Mouse (Mus musculus) hindbrain, postnatal 0 days (tissue): ENCODE results near the gene Serpinf1. TPM values are rescaled to one million over a fixed set of nuclear protein-coding genes. Genes with fewer than 3 reads are reported as not detected.

ENCODE experiments used
- ATAC-seq: fragments of 200-750 bp; cut with Nextera tagmentation; 2 replicates; pipeline ENCODE4 v1.8.0; 2017; ENCODE audit warnings: mild to moderate bottlenecking, moderate TSS enrichment, moderate library complexity
- DNase-seq: peaks from one replicate; pipeline ENCODE4 v3.0.0-alpha.2; 2015; ENCODE audit warnings: low spot score
- H3K27ac ChIP-seq: fragments of 300-500 bp; sonication (generic); 2 replicates; pipeline ENCODE4 v1.5.1; 2014; ENCODE audit warnings: mild to moderate bottlenecking
- H3K27me3 ChIP-seq: fragments of 300-500 bp; sonication (generic); 2 replicates; pipeline ENCODE4 v1.6.1; 2014; ENCODE audit warnings: low read length, mixed read lengths; ENCODE audit not compliant: insufficient read depth
- H3K36me3 ChIP-seq: fragments of 300-500 bp; sonication (generic); 2 replicates; pipeline ENCODE4 v1.6.1; 2014; ENCODE audit warnings: low read length, mixed read lengths; ENCODE audit not compliant: insufficient read depth
- H3K4me1 ChIP-seq: fragments of 300-500 bp; sonication (generic); 2 replicates; pipeline ENCODE4 v1.6.1; 2014; ENCODE audit warnings: antibody characterized with exemption, low read length, mixed read lengths; ENCODE audit not compliant: insufficient read depth
- H3K4me2 ChIP-seq: fragments of 300-500 bp; sonication (generic); 2 replicates; pipeline ENCODE4 v1.6.1; 2014; ENCODE audit warnings: low read depth, mild to moderate bottlenecking, low read length, moderate library complexity, mixed read lengths
- H3K4me3 ChIP-seq: fragments of 300-500 bp; sonication (generic); 2 replicates; pipeline ENCODE4 v1.5.1; 2014; ENCODE audit warnings: low read length
- H3K9ac ChIP-seq: fragments of 300-500 bp; sonication (generic); replicated peaks from 2 replicates; pipeline ENCODE4 v1.6.1; 2014; ENCODE audit warnings: mild to moderate bottlenecking, low read length, moderate library complexity, mixed read lengths
- H3K9me3 ChIP-seq: fragments of 300-500 bp; sonication (generic); 2 replicates; pipeline ENCODE4 v1.6.1; 2016; ENCODE audit warnings: low read length, mixed read lengths
- CTCF ChIP-seq: IDR thresholded peaks from 2 replicates; pipeline ENCODE4 v1.5.1; 2016; ENCODE audit warnings: antibody characterized with exemption, control low read depth, low read depth
- WGBS: fragments of 180-500 bp; shearing (Covaris S2); extraction: QIAGEN DNeasy Blood & Tissue Kit; methylation state at CpG from one replicate; pipeline ENCODE4 v1.1.7; 2014; 5-methylcytosine and 5-hydroxymethylcytosine counted together
- polyA plus RNA-seq: library from polyadenylated mRNA; unstranded; fragments of >200 nt; fragmentation: Nextera tagmentation; extraction: Ambion mirVana; gene quantifications from 2 replicates; pipeline ENCODE4 v1.2.1, GENCODE M21; 2015
- total RNA-seq: library from RNA; depleted of rRNA; stranded (reverse); fragments of >200 nt; gene quantifications from 2 replicates; pipeline ENCODE4 v1.2.3, GENCODE M21; 2014

The Serpinf1 gene
- total and polyA plus RNA-seq, 2 experiments from 2014 or later, result 47.1 to 57.6 TPM

DNA sequence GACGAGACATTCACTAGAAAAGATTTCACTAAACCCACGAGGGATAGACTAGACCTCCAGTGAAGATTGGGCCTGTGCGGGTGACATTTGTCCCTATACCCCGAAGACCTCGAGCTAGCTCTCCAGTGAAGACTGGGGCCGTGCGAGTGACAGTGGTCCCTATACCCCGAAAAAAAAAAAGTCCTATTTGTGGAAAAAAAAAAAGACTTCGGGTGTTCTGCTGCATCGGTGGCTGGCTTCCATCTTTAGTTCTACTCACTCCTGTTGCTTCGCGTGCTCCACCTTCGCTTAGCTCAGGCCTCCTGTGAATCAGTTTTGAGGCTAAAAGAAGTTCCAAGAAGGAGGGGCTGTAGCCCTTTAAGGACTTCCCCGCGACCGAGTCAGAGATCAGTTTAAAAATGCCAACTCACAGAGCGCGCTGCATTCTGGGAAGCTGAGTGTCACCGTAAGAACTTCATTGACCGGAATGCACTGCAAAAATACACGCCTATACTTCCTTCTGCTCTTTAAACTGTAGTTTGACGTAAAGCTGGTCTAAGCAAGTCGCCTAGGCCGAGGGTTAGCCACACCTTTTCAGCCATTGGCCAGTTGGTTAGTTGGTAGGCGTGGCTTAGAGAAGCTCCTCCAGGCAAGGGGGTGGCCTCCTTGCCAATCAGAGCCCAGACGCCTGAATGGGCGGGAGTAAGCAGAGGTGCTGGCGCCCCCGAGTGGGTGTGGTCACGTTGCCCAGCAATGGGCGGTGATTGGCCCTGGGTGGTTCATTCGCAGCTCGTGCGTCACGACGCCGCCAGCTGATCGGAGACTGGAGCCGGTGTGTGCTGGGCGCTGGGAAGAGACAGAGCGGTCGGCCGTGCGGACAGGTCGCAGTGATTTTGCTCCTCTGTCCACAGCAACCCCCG lies 38.6 kb upstream of the Serpinf1 start, which contains the start of gene Tlcd2:
Tlcd2 (plus strand) TSS at position 872 of the 899 bp plus-strand sequence.
- Histone ChIP-seq H3K9ac (peak within 1 kb of the TSS; percentile 71), H3K9me3 (no peaks in the 10 kb centered on the region), H3K27me3 (no peaks in the 10 kb centered on the region), H3K27ac (peak within 1 kb of the TSS; percentile 88), H3K4me2 (peak within 1 kb of the TSS; percentile 98), H3K4me1 (peaks cover 21% of the 10 kb centered on the region), H3K4me3 (peak within 1 kb of the TSS; percentile 91), H3K36me3 (peaks cover 11% of the 10 kb centered on the region)
- peak; percentile 100 for DNase-seq
- WGBS, result under 1% methylated on average over 46 of the region's 46 CpGs
- ATAC-seq, result peak; percentile 97
- TF ChIP-seq CTCF, result peak; percentile 22; the same call in 1 of the 2 replicates

DNA sequence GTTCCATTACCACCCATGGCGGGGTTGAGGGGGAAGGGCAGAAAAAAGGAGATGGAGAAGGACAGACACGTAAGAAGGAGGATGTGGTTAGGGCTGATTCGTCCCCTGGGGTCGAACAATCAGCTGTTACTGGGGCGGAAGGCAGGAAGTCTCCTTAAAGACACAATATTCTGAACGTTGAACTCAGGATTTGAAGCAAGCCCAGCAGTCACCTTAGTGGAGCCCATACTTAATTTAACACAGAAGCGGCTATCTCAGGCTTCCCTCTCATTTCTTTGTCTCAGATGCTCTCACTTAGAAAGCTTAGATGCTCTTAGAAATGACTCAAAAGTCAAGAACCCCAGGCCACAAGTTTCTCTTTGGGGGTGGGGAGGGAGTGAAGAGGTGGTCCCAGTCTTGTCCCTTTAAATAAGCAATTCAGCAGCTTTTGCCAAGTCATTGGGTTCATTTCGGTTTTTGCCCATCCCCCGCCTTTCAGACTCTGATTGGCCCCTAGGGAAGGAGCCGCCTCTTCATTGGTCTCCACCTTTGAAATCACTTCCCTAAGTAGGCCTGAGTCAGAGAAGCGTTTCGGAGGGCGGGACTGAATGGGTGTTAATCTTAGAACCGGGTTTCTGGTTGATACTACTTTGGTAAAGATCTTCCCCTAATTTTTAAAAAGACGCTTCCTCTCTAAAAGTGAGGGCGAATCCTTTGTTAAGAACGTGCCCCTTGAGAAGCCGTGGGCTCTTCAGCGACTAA lies 37.8 kb upstream of the Serpinf1 start:
- Histone ChIP-seq H3K9ac (peak overlapping the region; percentile 38), H3K36me3 (peaks cover 3% of the 10 kb centered on the region), H3K9me3 (no peaks in the 10 kb centered on the region), H3K27me3 (no peaks in the 10 kb centered on the region), H3K27ac (peak overlapping the region; percentile 88), H3K4me2 (peak overlapping the region; percentile 81), H3K4me3 (peak overlapping the region; percentile 91), H3K4me1 (peaks cover 21% of the 10 kb centered on the region)
- peak; percentile 95 for DNase-seq
- 3% methylated on average over 19 of the region's 19 CpGs for WGBS
- no peak for TF ChIP-seq CTCF
- no peak for ATAC-seq

DNA sequence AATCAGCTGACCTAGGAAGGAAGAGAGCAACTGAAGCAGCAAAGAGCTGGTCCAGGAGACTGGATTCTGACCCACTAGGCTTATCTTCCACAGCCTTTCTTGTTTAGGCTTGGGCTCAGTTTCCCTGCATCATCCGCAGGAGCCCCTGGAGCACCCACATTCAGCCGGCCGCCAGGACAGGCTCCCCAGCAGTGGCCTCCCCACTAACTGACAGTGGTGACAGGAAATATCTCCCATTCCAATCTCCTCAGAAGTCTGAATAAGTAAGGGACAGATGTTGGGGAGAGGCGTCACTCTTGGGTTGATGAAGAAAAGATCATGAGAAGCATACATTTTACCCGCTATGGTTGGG lies 37.2 kb upstream of the Serpinf1 start:
- no peak overlapping the region for H3K4me3 ChIP-seq
- H3K27ac ChIP-seq, result peak overlapping the region; percentile 88
- no peaks in the 10 kb centered on the region for H3K9me3 ChIP-seq
- no peak for TF ChIP-seq CTCF
- H3K4me1 ChIP-seq, result peaks cover 24% of the 10 kb centered on the region
- H3K9ac ChIP-seq, result no peak overlapping the region
- WGBS, result 29% methylated on average over 5 of the region's 5 CpGs
- no peak for DNase-seq
- H3K36me3 ChIP-seq, result no peaks in the 10 kb centered on the region; the same call in 1 of the 2 replicates
- no peaks in the 10 kb centered on the region for H3K27me3 ChIP-seq
- H3K4me2 ChIP-seq, result peak overlapping the region; percentile 81
- ATAC-seq, result no peak

DNA sequence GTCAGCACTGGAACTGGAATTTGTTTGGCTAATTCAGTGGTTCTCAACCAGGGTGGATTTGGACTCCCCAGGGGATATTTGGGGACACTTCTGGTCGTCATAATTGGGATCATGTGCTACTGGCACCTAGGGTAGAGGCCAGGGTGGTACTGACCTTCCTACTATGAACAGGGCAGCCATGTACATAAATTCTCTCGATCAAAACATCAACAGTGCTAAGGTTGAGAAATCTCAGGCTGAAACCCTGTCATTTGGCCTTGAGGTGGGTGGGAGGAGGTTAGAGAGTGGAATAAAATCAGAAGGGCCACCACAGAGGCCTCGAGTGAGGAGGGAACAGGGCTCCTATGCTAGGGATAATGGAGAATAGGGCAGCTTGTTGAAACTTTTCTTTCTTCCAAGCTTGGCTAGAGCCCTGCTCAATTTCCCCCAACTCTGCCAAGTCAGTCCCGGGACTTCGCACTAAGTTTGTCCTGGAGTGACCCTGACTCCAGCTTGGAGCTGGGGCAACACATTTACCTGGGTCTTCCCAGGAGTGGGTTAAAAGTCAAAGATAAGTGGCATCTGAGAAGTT lies 36.7 kb upstream of the Serpinf1 start:
- Histone ChIP-seq H3K9ac (no peak overlapping the region), H3K9me3 (no peaks in the 10 kb centered on the region), H3K4me2 (no peak overlapping the region), H3K27me3 (no peaks in the 10 kb centered on the region), H3K27ac (peak overlapping the region; percentile 88; the same call in 1 of the 2 replicates), H3K4me3 (no peak overlapping the region), H3K36me3 (no peaks in the 10 kb centered on the region), H3K4me1 (peaks cover 25% of the 10 kb centered on the region)
- no peak for ATAC-seq
- 77% methylated on average over 5 of the region's 5 CpGs for WGBS
- no peak for DNase-seq
- no peak for TF ChIP-seq CTCF

DNA sequence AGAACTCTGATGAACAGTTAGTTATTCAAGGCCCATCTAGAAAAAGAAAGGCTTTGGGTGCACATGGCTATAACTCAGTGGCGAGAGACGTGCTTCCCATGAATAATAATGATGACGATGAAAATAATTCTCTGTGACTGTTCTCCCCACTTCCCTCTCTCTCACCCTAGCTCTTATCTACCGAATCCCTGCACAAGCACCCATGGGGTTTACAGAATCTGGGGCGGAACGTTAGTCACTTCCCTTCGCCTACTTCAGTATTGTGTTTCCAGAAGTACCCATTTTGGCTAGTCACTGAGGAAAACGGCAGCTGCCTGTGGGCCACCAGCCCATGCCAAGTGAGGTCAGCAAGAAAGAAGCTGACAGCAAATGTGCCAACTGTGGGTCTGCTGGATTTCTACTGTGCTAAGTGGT lies 36.1 kb upstream of the Serpinf1 start:
- H3K4me1 ChIP-seq, result peaks cover 28% of the 10 kb centered on the region
- DNase-seq (no peak), ATAC-seq (no peak)
- no peak overlapping the region for H3K4me2 ChIP-seq
- H3K27me3 ChIP-seq, result no peaks in the 10 kb centered on the region
- H3K9me3 ChIP-seq, result no peaks in the 10 kb centered on the region
- TF ChIP-seq CTCF, result no peak
- H3K4me3 ChIP-seq, result no peak overlapping the region
- no peaks in the 10 kb centered on the region for H3K36me3 ChIP-seq
- H3K27ac ChIP-seq, result no peak overlapping the region
- H3K9ac ChIP-seq, result no peak overlapping the region
- WGBS, result 74% methylated on average over 8 of the region's 8 CpGs

DNA sequence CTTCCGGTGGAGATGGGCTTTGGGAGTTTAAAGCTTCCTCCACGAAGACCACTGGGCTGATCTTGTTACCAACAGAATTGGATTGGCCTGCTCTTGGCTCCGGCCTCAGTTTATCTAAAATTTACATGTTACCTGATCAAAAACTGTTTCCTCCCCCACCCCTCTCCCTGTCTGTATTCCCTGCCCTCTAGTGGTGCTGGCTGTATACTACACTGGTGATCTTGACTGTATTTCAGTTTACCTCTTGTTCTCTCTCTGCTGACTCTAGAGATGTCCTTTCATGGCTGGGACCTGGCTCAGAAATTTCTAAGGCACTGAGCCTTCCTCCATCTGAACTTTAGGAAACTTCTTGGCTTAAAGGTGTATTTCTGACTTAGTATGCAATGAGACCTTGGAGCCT lies 35.7 kb upstream of the Serpinf1 start:
- Histone ChIP-seq H3K4me3 (no peak overlapping the region), H3K4me2 (no peak overlapping the region), H3K36me3 (no peaks in the 10 kb centered on the region), H3K27me3 (no peaks in the 10 kb centered on the region), H3K27ac (no peak overlapping the region), H3K9me3 (no peaks in the 10 kb centered on the region), H3K4me1 (peaks cover 29% of the 10 kb centered on the region), H3K9ac (no peak overlapping the region)
- ATAC-seq, result no peak
- peak; percentile 71 for DNase-seq
- TF ChIP-seq CTCF, result peak; percentile 87
- WGBS, result 15% methylated on average over 3 of the region's 3 CpGs
